Mouse (Mus musculus) frontal cortex, adult 2 months (tissue): ENCODE measurements around the gene Arhgef26. TPM values are rescaled to one million over a fixed set of nuclear protein-coding genes. Genes with fewer than 3 reads are reported as not detected.

Source experiments
- DNase-seq, 2 experiments: peaks; one replicate each; pipeline ENCODE4 v3.0.0; 2022; ENCODE audit warnings: low spot score in 1 of 2; ENCODE audit errors: extremely low spot score in 1 of 2
- polyA plus RNA-seq: library from polyadenylated mRNA; depleted of rRNA; stranded (reverse); fragments of >200 nt; gene quantifications from 2 replicates; pipeline ENCODE4 v1.2.3, GENCODE M21; 2012

Gene Arhgef26
- polyA plus RNA-seq, 1 experiment, result 15.8 TPM

- DNase-seq, result no peak
Measured at GRCm38 (mm10) chr3:62443582-62444194, 105.5 kb downstream of the Arhgef26 start.

- DNase-seq, result no peak
Measured at GRCm38 (mm10) chr3:62446271-62446670, 108.1 kb downstream of the Arhgef26 start.

GRCm38 (mm10) chr3:62447151-62447550 is 109.0 kb downstream of the Arhgef26 start:
- no peak for DNase-seq

- no peak for DNase-seq
Measured at GRCm38 (mm10) chr3:62449871-62450496, 111.8 kb downstream of the Arhgef26 start.

GRCm38 (mm10) chr3:62452961-62453360 is 114.8 kb downstream of the Arhgef26 start:
- DNase-seq, result no peak

GRCm38 (mm10) chr3:62454096-62454495 is 116.0 kb downstream of the Arhgef26 start:
- DNase-seq, result peak in 1 of 2 experiments; percentile 25

GRCm38 (mm10) chr3:62455854-62456253 is 117.7 kb downstream of the Arhgef26 start:
- DNase-seq, result peak; percentile 33 to 49

- peak; percentile 23 to 84 for DNase-seq
Measured at GRCm38 (mm10) chr3:62458284-62459013, 120.3 kb downstream of the Arhgef26 start.

GRCm38 (mm10) chr3:62459483-62459882 is 121.3 kb downstream of the Arhgef26 start:
- no peak for DNase-seq

- no peak for DNase-seq
Measured at GRCm38 (mm10) chr3:62464276-62464675, 126.1 kb downstream of the Arhgef26 start.

- no peak for DNase-seq
Measured at GRCm38 (mm10) chr3:62470179-62470578, 132.0 kb downstream of the Arhgef26 start.

- no peak for DNase-seq
Measured at GRCm38 (mm10) chr3:62484340-62484739, 146.2 kb downstream of the Arhgef26 start.

- DNase-seq, result no peak
Measured at GRCm38 (mm10) chr3:62492568-62492967, 154.4 kb downstream of the Arhgef26 start.

GRCm38 (mm10) chr3:62499327-62499726 is 161.2 kb downstream of the Arhgef26 start:
- no peak for DNase-seq

GRCm38 (mm10) chr3:62505166-62505900 is 167.2 kb downstream of the Arhgef26 start:
- no peak for DNase-seq

GRCm38 (mm10) chr3:62506488-62507205 is 168.5 kb downstream of the Arhgef26 start, which contains the start of gene Dhx36:
Dhx36 (minus strand) TSS chr3:62507004.
- DNase-seq, result peak; percentile 96 to 99

GRCm38 (mm10) chr3:62507206-62507647 is 169.1 kb downstream of the Arhgef26 start:
- no peak for DNase-seq
